Mouse (Mus musculus) bone marrow macrophage, adult 2 months (primary cell): ENCODE measurements around the gene Vwa2.

ENCODE experiments used
- CTCF ChIP-seq: IDR thresholded peaks from 2 replicates; pipeline ENCODE4 v1.5.1; 2012; ENCODE audit warnings: low read depth, mild to moderate bottlenecking, low read length, moderate library complexity
- POLR2A ChIP-seq: IDR thresholded peaks from 2 replicates; pipeline ENCODE4 v1.6.1; 2012; ENCODE audit warnings: mild to moderate bottlenecking, low read depth, low read length, borderline replicate concordance

GRCm38 (mm10) chr19:56892586-56892985 lies 18.5 kb downstream of the Vwa2 start:
- TF ChIP-seq CTCF (no peak), POLR2A (no peak)
